Mouse (Mus musculus) liver, embryonic 14.5 days (tissue): Measurements from ENCODE around the gene Gys2.

Experiments
- CTCF ChIP-seq: IDR thresholded peaks from 2 replicates; pipeline ENCODE4 v1.5.1; 2016; ENCODE audit warnings: antibody characterized with exemption, low read depth, control low read depth
- EP300 ChIP-seq: IDR thresholded peaks from 2 replicates; pipeline ENCODE4 v1.6.1; 2016; ENCODE audit warnings: antibody characterized with exemption, low read depth

DNA sequence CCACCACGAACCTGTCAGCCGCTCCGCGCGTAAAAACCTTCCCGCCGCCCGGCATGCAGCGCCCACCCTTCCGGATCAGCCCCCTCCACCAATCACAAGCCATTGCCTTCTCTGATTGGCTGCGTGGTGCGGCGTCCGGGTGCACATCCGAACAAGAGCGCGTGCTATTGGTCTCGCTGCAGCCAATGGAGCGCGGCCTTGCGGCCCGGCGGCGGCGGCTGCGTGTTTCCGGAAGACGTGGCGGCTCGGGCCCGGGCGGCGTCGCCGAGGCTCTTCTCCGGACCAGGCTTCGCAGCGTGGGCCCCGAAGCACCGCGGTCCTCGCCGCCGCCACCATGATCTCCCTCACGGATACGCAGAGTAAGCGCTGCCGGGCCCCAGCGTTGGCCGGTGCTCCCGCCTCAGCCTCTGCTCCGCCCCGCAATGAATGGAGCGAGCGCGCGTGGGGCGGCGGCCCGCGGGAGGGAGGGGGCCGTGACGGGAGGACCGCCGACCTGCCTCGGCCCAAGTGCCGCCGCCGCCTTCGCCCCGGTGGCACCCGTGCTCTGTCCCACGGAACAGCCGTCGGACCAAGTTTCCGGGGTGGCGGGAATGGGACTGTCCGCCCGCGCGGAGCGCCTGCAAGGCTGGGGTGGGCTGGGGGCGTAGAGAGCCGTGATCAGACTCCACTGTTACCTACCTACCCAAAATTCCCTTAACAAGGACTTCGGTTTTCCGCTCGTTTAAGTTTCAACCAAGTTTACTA, 85.7 kb downstream of the Gys2 start, which contains the start of the genes Recql and Golt1b:
- TF ChIP-seq EP300 = peak; percentile 51; the same call in 1 of the 2 replicates
- no peak for TF ChIP-seq CTCF
